Mouse (Mus musculus) large intestine, adult 2 months (tissue): ENCODE results near the gene Myom1. TPM values are rescaled to one million over a fixed set of nuclear protein-coding genes. Genes with fewer than 3 reads are reported as not detected.

ENCODE experiments used
- DNase-seq: peaks from one replicate; pipeline ENCODE4 v3.0.0-alpha.2; 2012; ENCODE audit warnings: low read depth, low spot score
- WGBS: fragments of 180-500 bp; shearing (Covaris S2); methylation state at CpG from one replicate; pipeline ENCODE4 v1.1.7; 2018; 5-methylcytosine and 5-hydroxymethylcytosine counted together
- polyA plus RNA-seq: library from polyadenylated mRNA; depleted of rRNA; stranded (reverse); fragments of >200 nt; gene quantifications from 2 replicates; pipeline ENCODE4 v1.2.3, GENCODE M21; 2012

The Myom1 gene
- polyA plus RNA-seq, 1 experiment, result 7.3 TPM

DNA sequence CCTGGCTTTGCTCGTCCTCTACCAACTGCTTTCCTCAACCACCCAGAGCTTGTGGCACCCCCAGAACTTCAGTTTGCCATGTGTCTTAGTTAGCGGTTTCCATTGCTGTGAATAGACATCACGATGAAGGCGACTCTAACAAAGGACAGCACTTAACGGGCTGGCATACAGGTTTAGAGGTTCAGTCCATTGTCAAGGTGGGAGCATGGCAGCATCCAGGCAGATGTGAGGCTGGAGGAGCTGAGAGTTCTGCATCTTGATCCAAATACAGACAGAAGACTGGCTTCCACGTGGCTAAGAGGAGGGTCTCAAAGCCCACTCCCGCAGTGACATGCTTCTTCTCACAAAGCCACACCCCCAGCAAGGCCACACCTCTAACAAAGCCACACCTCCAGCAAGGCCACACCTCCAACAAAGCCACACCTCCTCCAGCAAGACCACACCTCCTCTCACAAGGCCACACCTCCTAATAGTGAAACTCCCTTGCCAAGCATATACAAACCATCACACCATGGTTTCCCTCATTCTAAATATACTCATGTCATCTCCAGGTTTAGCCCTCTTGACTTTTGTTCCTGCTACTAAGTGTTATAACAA lies 8.3 kb downstream of the Myom1 start:
- no peak for DNase-seq
- WGBS, result 84% methylated on average over 7 of the region's 7 CpGs

DNA sequence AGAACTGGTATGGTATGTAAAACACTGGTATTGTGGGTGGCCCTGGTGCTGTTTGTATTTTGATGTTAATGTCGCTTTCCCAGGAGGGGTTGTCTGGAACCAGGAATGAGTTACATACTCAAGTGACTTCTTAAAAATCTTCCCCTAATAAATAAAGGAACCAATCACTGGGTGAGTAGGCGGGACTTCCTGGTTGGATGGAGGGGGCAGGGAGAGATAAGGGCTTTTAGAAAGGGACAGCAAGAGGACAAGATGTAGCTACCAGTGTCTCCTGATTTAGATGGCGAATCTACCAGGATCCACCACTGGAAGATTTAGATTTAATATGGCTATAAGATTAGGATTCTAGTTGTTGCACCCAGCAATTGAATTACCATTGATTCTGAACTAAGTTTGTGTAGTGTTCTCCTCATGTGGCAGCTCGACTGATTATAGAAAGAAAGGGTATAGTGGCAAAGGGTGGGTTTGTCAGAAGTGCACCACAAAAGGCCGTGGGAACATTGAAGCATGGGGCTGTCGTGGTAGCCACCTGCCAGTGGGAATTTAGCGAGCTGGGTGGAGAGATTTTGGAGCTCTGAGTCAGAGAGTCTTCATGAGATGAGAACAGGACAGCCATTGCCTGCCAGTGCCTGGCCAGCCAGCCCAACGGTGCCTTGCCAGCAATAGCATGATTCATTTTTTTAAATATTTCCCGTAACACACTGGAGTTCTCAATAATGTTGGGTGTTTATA lies 9.7 kb downstream of the Myom1 start:
- no peak for DNase-seq
- WGBS, result 84% methylated on average over 9 of the region's 9 CpGs

GRCm38 (mm10) chr17:71013105-71013504 lies 10.7 kb downstream of the Myom1 start:
- no peak for DNase-seq
- WGBS, result 46% methylated on average over 6 of the region's 6 CpGs

- 82% methylated on average over 5 of the region's 5 CpGs for WGBS
- no peak for DNase-seq
Observed at GRCm38 (mm10) chr17:71014911-71015310, 12.5 kb downstream of the Myom1 start.

DNA sequence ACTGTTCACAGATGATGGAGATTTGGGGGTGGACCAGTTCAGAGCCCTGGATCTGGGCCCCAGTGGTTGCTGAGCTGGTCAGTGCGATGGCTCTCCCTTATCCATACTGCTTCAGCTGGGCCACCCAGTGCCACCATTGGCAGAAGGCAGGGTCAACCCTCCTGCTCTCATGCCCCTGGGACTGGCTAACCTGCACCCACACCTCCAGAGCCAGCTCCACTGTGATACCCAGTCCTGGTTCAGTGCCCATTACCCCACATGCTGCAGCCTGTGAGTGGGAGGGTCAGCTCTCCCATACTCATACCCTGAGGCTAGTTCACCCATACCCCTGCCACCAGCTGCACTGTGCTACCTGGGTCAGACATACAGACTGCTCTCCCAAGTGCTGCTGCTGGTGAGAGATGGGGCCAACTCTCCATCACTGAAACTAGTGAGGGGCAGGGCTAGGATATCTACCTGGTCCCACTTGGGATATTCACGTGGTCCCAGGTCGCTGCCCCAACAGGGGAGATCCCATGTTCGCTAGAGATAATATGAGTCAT lies 15.1 kb downstream of the Myom1 start:
- no peak for DNase-seq
- 91% methylated on average over 4 of the region's 4 CpGs for WGBS

DNA sequence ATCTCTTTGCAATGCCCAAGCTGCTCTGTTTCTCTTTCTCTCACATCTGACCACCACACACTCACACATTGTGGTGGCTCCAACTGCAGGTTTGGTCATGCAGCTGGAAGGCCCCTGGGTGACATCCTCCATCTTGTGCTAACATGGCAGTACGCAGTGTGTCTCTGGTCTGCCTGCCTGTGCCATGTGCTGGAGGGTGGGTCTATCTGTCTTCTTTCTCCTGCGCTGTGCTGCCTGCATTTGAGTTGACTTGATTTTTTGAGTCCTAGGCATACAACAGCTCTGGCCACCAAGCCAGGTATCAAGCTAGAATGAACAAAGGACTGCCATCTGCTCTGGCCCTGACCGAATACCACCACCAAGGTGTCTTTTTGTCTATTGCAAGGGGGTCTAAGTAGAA lies 15.7 kb downstream of the Myom1 start:
- DNase-seq, result no peak
- WGBS, result 97% methylated on average over 3 of the region's 3 CpGs

DNA sequence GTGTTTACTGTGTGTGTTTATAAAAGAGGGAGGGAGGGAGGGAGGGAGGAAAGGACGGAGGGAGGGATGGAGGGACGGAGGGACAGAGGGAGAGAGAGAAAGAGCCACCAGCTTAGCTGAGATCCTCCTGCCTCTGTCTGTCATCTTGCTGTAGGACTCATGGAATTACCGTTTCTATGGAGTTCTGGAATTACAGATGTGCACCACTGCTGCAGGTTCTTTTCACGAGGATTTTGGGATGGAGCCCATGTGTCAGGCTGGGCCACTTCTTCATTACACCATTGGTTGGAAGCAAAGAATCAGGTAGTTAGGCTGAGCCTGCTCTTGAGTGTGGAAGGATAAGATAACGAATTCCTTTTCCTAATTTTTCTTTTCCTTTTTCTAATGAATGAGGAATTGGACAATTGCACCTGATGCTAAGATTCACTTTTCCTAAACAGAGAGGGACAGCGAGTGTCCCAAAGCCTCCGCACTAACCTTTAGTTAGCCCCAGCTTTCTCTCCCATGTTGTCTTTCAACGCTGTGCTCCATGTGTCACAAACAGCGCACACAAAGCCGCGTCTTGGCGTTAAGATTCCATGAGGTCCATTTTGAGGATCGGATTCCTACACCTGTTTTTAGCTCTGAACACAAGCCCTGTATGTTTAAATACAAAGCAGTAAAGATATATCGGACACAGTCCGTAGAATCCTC lies 16.3 kb downstream of the Myom1 start:
- 81% methylated on average over 15 of the region's 15 CpGs for WGBS
- DNase-seq, result no peak

- 41% methylated on average over 6 of the region's 6 CpGs for WGBS
- DNase-seq, result no peak
Observed at GRCm38 (mm10) chr17:71019309-71019655, 16.8 kb downstream of the Myom1 start.

DNA sequence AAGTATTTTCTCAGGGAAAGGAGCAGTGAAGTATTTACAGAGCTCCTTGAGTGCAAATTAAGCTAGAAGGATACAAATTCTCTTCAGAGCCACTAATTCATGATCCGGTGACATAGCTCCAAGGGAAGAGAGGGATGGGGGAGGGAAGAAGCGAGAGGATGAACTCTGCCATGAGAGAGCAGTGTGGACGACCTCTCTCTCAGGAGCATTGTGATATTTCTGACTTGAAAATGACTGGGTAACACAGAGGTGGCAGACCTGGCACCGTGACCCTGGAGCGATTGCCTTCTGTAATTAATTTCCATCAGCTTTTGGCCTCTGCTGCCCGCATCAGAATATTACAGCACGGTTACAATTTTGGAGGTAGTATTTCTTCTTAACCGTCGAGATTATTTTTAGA lies 17.4 kb downstream of the Myom1 start:
- WGBS, result 80% methylated on average over 9 of the region's 9 CpGs
- DNase-seq, result no peak

DNA sequence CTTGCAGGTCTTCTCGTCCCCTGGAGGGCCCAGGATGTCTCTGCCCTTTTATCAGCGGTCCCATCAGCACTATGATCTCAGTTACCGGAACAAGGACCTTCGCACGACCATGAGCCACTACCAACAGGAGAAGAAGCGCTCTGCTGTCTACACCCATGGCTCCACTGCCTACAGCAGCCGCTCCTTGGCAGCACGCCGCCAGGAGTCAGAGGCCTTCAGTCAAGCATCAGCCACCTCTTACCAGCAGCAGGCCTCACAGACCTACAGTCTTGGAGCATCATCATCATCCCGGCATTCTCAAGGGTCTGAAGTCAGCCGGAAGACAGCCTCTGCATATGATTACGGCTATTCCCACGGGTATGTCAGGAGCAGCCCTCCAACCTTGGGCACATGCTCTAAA lies 20.4 kb downstream of the Myom1 start:
- WGBS, result 87% methylated on average over 13 of the region's 13 CpGs
- no peak for DNase-seq

- DNase-seq, result no peak
- 93% methylated on average over 10 of the region's 10 CpGs for WGBS
Observed at GRCm38 (mm10) chr17:71024071-71024470, 21.6 kb downstream of the Myom1 start.

GRCm38 (mm10) chr17:71025922-71026321 lies 23.5 kb downstream of the Myom1 start:
- 75% methylated on average over 8 of the region's 8 CpGs for WGBS
- DNase-seq, result no peak

- DNase-seq, result no peak
- WGBS, result 88% methylated on average over 3 of the region's 3 CpGs
Observed at GRCm38 (mm10) chr17:71027186-71027585, 24.8 kb downstream of the Myom1 start.

DNA sequence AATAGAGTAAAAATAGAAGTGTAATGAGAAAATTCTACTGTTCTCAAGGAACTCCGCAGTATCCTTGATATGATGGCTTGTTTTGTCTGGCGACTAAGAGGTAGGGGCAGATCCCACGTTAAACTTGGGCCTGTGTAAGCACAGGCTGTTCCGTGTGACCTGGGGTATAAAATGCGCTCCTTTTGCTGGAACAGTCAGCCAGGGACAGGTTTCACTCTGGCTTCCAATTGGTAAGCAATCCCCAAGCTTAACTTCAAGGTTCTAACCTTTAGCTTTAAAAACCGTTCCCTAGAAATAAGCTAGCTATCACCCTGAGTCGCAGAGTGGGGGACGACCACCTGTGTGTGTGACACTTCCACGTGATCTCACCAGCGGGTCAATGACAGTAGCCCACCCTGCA lies 30.3 kb downstream of the Myom1 start:
- DNase-seq, result no peak
- 80% methylated on average over 10 of the region's 10 CpGs for WGBS

GRCm38 (mm10) chr17:71034472-71034871 lies 32.0 kb downstream of the Myom1 start:
- no peak for DNase-seq
- WGBS, result 67% methylated on average over 5 of the region's 5 CpGs

GRCm38 (mm10) chr17:71037188-71037587 lies 34.8 kb downstream of the Myom1 start:
- no peak for DNase-seq
- 76% methylated on average over 7 of the region's 7 CpGs for WGBS

DNA sequence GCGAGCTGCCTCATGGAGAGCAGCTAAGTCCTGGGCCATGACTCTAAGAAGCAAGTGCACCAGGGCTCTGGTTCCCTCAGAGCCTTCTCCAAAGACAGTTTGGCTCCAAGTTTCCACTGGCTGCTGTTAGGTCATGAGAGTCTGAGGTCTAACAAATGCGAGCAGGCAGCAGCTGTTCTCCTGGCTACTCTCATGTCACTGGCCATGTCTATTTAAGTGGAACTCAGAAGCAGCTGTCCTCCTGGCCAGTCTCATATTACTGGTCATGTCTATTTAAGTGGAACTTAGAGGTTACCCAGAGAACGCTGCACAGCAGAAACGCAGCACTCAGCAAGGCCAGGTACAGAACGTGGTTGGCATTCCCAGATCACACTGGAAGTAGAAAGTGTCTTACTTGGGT lies 36.4 kb downstream of the Myom1 start:
- no peak for DNase-seq
- WGBS, result 81% methylated on average over 5 of the region's 5 CpGs

DNA sequence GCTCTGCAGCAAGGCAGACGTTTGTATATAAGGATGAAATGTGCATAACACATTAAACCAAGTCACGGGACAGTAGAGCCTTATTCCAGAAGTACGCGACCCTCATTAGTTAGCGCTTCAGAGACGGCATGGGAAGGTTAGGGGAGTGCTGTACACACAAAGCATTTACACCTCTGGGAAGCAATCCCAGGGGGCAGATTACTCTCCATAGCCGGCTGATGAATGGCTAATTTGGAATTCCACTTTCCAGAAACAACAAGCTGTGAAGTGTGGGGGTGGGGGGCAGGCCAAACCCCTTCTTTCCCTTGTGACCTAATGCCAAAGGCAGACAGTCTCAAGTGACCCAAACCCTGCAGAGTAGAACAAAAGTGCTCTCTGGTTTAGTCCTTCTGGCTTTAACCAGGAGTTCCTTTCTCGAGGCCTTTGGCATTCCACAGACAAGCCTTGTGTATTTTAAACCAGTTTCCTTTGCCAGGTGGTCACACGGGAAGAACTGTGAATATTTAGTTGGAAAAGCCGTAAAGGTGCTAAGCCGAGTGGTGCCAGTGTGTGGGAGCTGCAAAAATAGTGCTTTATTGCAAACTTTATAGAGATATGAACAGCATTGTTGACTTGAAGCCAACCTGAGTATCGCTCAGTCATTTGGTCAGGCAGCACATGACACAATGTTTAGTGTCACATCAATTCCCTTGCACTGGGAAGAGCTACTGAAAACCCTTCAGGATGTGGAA lies 37.6 kb downstream of the Myom1 start:
- no peak for DNase-seq
- 42% methylated on average over 12 of the region's 12 CpGs for WGBS

- DNase-seq, result no peak
- 82% methylated on average over 5 of the region's 5 CpGs for WGBS
Observed at GRCm38 (mm10) chr17:71040582-71040880, 38.1 kb downstream of the Myom1 start.

DNA sequence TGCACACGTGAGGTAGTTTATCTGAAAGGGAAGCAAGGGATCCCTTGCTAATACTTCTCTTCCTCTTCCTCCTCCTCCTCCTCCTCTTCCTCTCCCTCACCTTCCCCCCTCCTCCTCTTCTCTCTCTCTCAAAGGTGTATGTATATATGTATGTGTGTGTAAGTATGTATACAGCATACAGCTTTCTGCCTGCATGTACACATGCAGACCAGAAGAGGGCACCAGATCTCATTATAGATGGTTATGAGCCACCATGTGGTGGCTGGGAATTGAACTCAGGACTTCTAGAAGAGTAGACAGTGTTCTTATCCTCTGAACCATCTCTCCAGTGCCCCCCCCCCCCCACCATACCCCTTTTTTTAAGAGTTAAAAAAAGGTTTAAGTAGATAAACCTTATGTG lies 40.2 kb downstream of the Myom1 start:
- 91% methylated on average over 1 of the region's 1 CpGs for WGBS
- DNase-seq, result no peak
